10 mouse cellular contexts compared by ENCODE assay signal in the genomic region with DNA sequence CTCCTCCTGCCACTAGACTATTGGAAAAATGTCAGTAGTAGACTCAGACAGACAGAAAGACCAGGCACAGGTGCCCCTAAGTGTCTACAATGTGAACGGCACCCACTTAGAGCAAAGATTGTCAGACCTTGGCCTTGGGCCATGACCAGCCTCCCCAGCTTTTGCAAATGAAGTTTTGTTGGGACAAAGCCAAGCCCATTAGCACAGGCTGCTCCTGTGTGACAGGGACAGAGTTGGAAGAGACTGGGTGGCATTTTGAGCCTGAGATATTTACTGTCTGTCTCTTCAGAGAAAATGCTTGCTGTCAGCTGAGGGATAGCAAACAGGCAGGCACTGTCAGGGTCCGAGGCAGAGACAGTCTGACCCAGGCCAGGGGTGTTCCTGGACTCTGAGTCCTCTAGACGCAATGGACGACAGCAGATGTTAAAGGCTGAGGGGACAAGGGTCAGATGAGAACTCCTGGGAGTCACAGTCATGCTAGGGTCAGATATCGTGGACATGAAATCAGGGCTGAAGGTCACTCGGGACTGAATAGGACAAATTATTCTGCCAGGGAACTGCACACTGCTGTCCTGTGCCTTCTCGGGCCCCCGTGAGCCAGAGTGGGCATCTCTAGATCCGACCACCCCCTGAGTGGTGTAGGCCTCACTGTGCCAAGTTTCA. TPM values are rescaled to one million over a fixed set of nuclear protein-coding genes. Genes with fewer than 3 reads are reported as not detected.
DNase-seq lines count a peak whose midpoint lies in the region; ATAC-seq lines count a peak whose summit lies in the region.
"Had no signal": no experiment of that assay in that cellular context is flagged by ENCODE, and none has a peak within 500 bp of the region (broad histone marks: within the 10 kb centered on the region; RNA-seq: fewer than 3 reads in every experiment).

No protein-coding gene starts in this region.

- no peaks in the 10 kb centered on the region for H3K9me3 ChIP-seq in neural tube, embryonic 14.5 days (ENCODE audit: control insufficient read depth, low read length)
- no peaks in the 10 kb centered on the region for H3K9me3 ChIP-seq in neural tube, embryonic 15.5 days (replicated peaks)
- H3K9me3 ChIP-seq: hindbrain, embryonic 10.5 days had no signal

- H3K4me2 ChIP-seq in neural tube, embryonic 14.5 days (ENCODE audit: low read depth, low read length), result no peak overlapping the region
- no peak overlapping the region for H3K4me2 ChIP-seq in neural tube, embryonic 15.5 days

- no peaks in the 10 kb centered on the region for H3K36me3 ChIP-seq in neural tube, embryonic 14.5 days (ENCODE audit: control insufficient read depth, insufficient read depth, low read length)
- no peaks in the 10 kb centered on the region for H3K36me3 ChIP-seq in neural tube, embryonic 15.5 days
- H3K36me3 ChIP-seq: hindbrain, embryonic 10.5 days had no signal

- no peaks in the 10 kb centered on the region for H3K27me3 ChIP-seq in neural tube, embryonic 14.5 days (ENCODE audit: control insufficient read depth, insufficient read depth, low read length)
- no peaks in the 10 kb centered on the region for H3K27me3 ChIP-seq in neural tube, embryonic 15.5 days (replicated peaks)

- DNase-seq in heart, postnatal 4 days, result peak; percentile 41
- no peak for DNase-seq in heart, adult 8-10 months (ENCODE audit: low spot score)
- peak; percentile 70 for DNase-seq in kidney, postnatal 10 days
- no peak for DNase-seq in gastrocnemius, adult 18-20 months (ENCODE audit: low spot score)
- no peak for DNase-seq in layer of hippocampus, adult 11-12 months (ENCODE audit: low spot score)

- 67% methylated on average over 9 of the region's 9 CpGs for WGBS in neural tube, embryonic 14.5 days
- 67% methylated on average over 9 of the region's 9 CpGs for WGBS in neural tube, embryonic 15.5 days

- no peaks in the 10 kb centered on the region for H3K4me1 ChIP-seq in neural tube, embryonic 14.5 days (ENCODE audit: control insufficient read depth, insufficient read depth, low read length)
- no peaks in the 10 kb centered on the region for H3K4me1 ChIP-seq in neural tube, embryonic 15.5 days

- no peak overlapping the region for H3K9ac ChIP-seq in neural tube, embryonic 14.5 days (replicated peaks; ENCODE audit: low read depth, low read length)
- no peak overlapping the region for H3K9ac ChIP-seq in neural tube, embryonic 15.5 days (replicated peaks)

- 0 out of 2 replicates have a peak, but pooled peaks have one; percentile 9 for ATAC-seq in neural tube, embryonic 14.5 days (ENCODE audit: low read depth)
- no peak for ATAC-seq in neural tube, embryonic 15.5 days (ENCODE audit: low FRiP score)
- no peak for ATAC-seq in erythroid progenitor cell, adult 5-6 weeks (replicated peaks; ENCODE audit: low FRiP score, poor library complexity, severe bottlenecking)

- no peak overlapping the region for H3K27ac ChIP-seq in neural tube, embryonic 14.5 days (ENCODE audit: low read depth, low read length)
- H3K27ac ChIP-seq in neural tube, embryonic 15.5 days (replicated peaks), result no peak overlapping the region
- H3K27ac ChIP-seq: hindbrain, embryonic 10.5 days had no signal

- no peak overlapping the region for H3K4me3 ChIP-seq in neural tube, embryonic 14.5 days (ENCODE audit: low read depth, low read length)
- H3K4me3 ChIP-seq in neural tube, embryonic 15.5 days (replicated peaks), result no peak overlapping the region
- H3K4me3 ChIP-seq: hindbrain, embryonic 10.5 days had no signal

RNA-seq across cellular contexts. Expression of a gene that starts 30.5 kb away (rescaled TPM):
- total RNA-seq in heart, postnatal 4 days (2021), result under 1 TPM in 1 of 2 experiments, not detected in 1; 0.14 TPM
- not detected for total RNA-seq in heart, adult 8-10 months (2022)
- 0.66 and 0.77 TPM in 2 replicates for polyA plus RNA-seq in neural tube, embryonic 14.5 days (2014; fragmentation: Nextera tagmentation; extraction: Ambion mirVana)
- 0.84 and 0.89 TPM in 2 replicates for polyA plus RNA-seq in neural tube, embryonic 15.5 days (2015; fragmentation: Nextera tagmentation; extraction: Ambion mirVana)
- total RNA-seq in erythroid progenitor cell, adult 5-6 weeks (2015; ENCODE audit: low replicate concordance), result not detected in 2 replicates
- not detected in 2 replicates for total RNA-seq in erythroid progenitor cell, adult 5-6 weeks (2017; ENCODE audit: low replicate concordance)
- total RNA-seq in gastrocnemius, adult 18-20 months (2021), result 1 to 10 TPM; 3.4 to 4.2 TPM
- polyA plus RNA-seq: macrophage had no signal

RNA-seq across cellular contexts. Expression of a gene that starts 36.7 kb away (rescaled TPM):
- total RNA-seq in heart, postnatal 4 days (2021), result 1 to 10 TPM; 3.6 to 5.5 TPM
- 1 to 10 TPM; 6.3 to 8.5 (median 7.1) TPM for total RNA-seq in heart, adult 8-10 months (2022)
- polyA plus RNA-seq in neural tube, embryonic 14.5 days (2014; fragmentation: Nextera tagmentation; extraction: Ambion mirVana), result 2.6 and 9.0 TPM in 2 replicates
- 6.5 and 7.7 TPM in 2 replicates for polyA plus RNA-seq in neural tube, embryonic 15.5 days (2015; fragmentation: Nextera tagmentation; extraction: Ambion mirVana)
- 3.2 TPM in 1 of 2 replicates, not detected in the other for total RNA-seq in erythroid progenitor cell, adult 5-6 weeks (2015; ENCODE audit: low replicate concordance)
- not detected in 2 replicates for total RNA-seq in erythroid progenitor cell, adult 5-6 weeks (2017; ENCODE audit: low replicate concordance)
- 10 to 100 TPM; 13.0 to 22.9 TPM for total RNA-seq in gastrocnemius, adult 18-20 months (2021)

RNA-seq across cellular contexts. Expression of a gene that starts 40.1 kb away (rescaled TPM):
- not detected for total RNA-seq in heart, postnatal 4 days (2021)
- total RNA-seq in heart, adult 8-10 months (2022), result not detected
- polyA plus RNA-seq in neural tube, embryonic 14.5 days (2014; fragmentation: Nextera tagmentation; extraction: Ambion mirVana), result 0.13 and 0.18 TPM in 2 replicates
- 0.22 and 0.26 TPM in 2 replicates for polyA plus RNA-seq in neural tube, embryonic 15.5 days (2015; fragmentation: Nextera tagmentation; extraction: Ambion mirVana)
- total RNA-seq in erythroid progenitor cell, adult 5-6 weeks (2015; ENCODE audit: low replicate concordance), result not detected in 2 replicates
- total RNA-seq in erythroid progenitor cell, adult 5-6 weeks (2017; ENCODE audit: low replicate concordance), result not detected in 2 replicates
- total RNA-seq in gastrocnemius, adult 18-20 months (2021), result not detected
- polyA plus RNA-seq: macrophage had no signal

Comparison
In these comparisons a context has a peak if more than half of its experiments do, and no peak if none do; other contexts are left out.
1. DNase-seq: peak in heart, postnatal 4 days (single experiment) and kidney, postnatal 10 days (single experiment); none in heart, adult 8-10 months (single experiment), gastrocnemius, adult 18-20 months (single experiment) and layer of hippocampus, adult 11-12 months (single experiment).